Mouse (Mus musculus) urinary bladder, postnatal 0 days (tissue): ENCODE results near the gene Ces1c. TPM values are rescaled to one million over a fixed set of nuclear protein-coding genes. Genes with fewer than 3 reads are reported as not detected.

Experiments used
- polyA plus RNA-seq: library from polyadenylated mRNA; unstranded; fragments of >200 nt; fragmentation: Nextera tagmentation; extraction: Ambion mirVana; gene quantifications from 2 replicates; pipeline ENCODE4 v1.2.1, GENCODE M21; 2015

Gene Ces1c
- 0.29 TPM in 1 of 2 replicates, not detected in the other for polyA plus RNA-seq

DNA sequence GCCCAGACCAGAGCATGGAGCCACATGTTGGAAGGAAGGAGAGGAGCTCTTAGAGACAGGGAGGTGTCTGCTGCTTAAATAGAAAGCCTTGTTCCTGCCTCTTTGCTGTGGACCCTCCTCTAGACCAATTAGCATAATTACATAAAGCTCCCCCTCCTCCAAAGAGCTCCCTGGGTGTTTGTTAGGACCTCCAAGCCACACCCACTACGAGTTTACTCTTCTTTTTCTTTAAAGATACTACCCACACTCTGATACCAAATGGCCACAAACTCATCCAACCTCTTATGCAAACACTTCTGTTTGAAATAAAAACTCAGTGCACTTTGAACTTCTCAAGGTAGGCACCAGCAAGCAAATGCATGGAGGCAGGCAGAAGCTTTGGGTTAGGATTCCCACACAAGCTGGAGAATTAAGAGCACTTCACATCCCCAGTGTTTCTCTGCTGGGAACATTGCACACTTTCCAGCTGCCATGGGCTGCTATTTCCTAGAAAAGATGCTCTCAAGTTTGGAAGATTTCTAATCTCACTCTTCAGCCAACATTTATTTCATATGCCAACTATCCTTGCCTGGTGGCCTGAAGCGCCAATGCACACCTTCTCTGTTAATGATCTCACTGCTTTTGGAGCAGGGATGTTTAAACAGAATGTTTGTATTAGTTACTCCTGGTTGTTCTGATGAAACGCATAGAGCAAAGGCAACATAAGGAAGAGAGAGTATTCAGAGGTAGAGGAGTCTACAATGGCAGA lies at the start of gene Ces1c:
Gene Ces1c (minus strand): TSS at position 51 of the 748 bp plus-strand sequence.

DNA sequence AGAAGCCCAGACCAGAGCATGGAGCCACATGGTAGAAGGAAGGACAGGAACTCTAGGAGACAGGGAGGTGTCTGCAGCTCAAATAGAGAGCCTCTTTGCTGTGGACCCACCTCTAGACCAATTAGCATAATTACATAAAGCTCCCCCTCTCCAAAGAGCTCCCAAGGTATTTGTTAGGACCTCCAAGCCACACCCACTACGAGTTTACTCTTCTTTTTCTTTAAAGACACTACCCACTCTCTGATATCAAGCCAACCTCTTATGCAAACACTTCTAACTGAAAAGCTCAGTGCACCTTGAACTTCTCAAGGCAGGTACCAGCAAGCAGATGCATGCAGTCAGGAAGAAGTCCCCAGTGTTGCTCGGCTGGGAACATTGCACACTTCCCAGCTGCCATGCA lies 51.2 kb downstream of the Ces1c start, which contains the start of gene Ces1b:
Gene Ces1b (minus strand): TSS at position 131 of the 400 bp plus-strand sequence.

Other genes starting within 250 kb of the Ces1c start
- gene Capns2, start 229.9 kb downstream of the Ces1c start, polyA plus RNA-seq, result 3.1 and 3.2 TPM in 2 replicates
- gene Slc6a2, start 171.2 kb downstream of the Ces1c start, polyA plus RNA-seq, result 0.02 TPM in 2 replicates
- not detected in 2 replicates for gene Ces1a, start 83.1 kb downstream of the Ces1c start, polyA plus RNA-seq
- not detected in 2 replicates for gene Ces1b, start 51.3 kb downstream of the Ces1c start, polyA plus RNA-seq
- gene Ces1d, start 66.6 kb upstream of the Ces1c start, polyA plus RNA-seq, result 0.21 and 0.28 TPM in 2 replicates
- 0.06 and 0.11 TPM in 2 replicates for gene Ces1e, start 98.3 kb upstream of the Ces1c start, polyA plus RNA-seq
- gene Ces1f, start 148.5 kb upstream of the Ces1c start, polyA plus RNA-seq, result not detected in 2 replicates
- gene Ces1g, start 206.0 kb upstream of the Ces1c start, polyA plus RNA-seq, result 0.08 TPM in 1 of 2 replicates, not detected in the other
- gene Ces1h, start 248.4 kb upstream of the Ces1c start, polyA plus RNA-seq, result not detected in 2 replicates